Mouse (Mus musculus): ENCODE results near the gene Nav2. TPM values are rescaled to one million over a fixed set of nuclear protein-coding genes. Genes with fewer than 3 reads are reported as not detected.

The Nav2 gene
- polyA plus RNA-seq, 1 experiment from 2014 or later = 22.2 TPM

- whole genome bisulfite sequencing = 73% methylated on average over 6 of the region's 6 CpGs
- Histone ChIP-seq H3K36me3 (no peaks in the 10 kb centered on the region), H3K27ac (no peak overlapping the region), H3K9me3 (no peaks in the 10 kb centered on the region), H3K9ac (replicated peaks) (no peak overlapping the region), H3K4me3 (replicated peaks) (no peak overlapping the region), H3K4me2 (replicated peaks) (no peak overlapping the region), H3K27me3 (no peaks in the 10 kb centered on the region; the same call in 1 of the 2 replicates), H3K4me1 (replicated peaks) (peaks cover 76% of the 10 kb centered on the region)
- no peak for ATAC-seq
These were observed 137.2 kb downstream of the Nav2 start for GRCm38 (mm10) chr7:49045499-49046346.

DNA sequence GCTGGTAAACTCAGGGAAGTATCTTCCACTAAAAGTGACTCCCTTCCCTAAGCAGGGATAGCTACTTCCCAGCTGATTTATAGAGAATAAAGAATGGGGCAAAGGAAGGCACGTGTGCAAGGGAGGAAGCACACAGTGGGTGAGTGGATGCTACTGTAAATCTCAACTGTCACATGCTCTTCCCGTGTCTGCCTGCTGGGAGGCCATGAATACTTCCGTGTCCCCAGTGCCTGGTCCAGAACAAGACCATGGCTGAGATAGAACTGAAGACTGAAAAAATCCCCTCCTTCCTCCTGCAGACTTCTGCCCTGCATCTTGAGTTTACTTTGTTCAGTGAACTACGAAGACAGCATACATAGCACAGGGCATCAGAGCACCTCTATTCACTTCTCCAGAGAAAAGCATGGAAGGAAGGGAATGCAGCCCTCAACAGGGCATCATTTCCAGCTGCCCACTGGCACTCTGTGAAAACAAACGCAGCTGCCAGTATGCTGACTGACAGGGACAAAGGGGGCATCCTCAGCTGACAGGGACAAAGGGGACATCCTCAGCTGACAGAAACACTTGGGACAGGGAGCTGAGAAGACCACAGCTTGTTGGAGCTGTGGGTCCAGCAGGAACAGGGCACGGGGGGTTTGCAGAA is 138.0 kb downstream of the Nav2 start:
- Histone ChIP-seq H3K9ac (replicated peaks) (no peak overlapping the region), H3K36me3 (no peaks in the 10 kb centered on the region), H3K4me3 (replicated peaks) (no peak overlapping the region), H3K4me2 (replicated peaks) (no peak overlapping the region), H3K27me3 (no peaks in the 10 kb centered on the region; the same call in 1 of the 2 replicates), H3K27ac (no peak overlapping the region), H3K4me1 (replicated peaks) (peaks cover 80% of the 10 kb centered on the region), H3K9me3 (no peaks in the 10 kb centered on the region)
- WGBS = 57% methylated on average over 6 of the region's 6 CpGs
- no peak for ATAC-seq

GRCm38 (mm10) chr7:49047336-49047735 is 138.8 kb downstream of the Nav2 start:
- peaks cover 80% of the 10 kb centered on the region for H3K4me1 ChIP-seq (replicated peaks)
- ATAC-seq = no peak
- no peak overlapping the region for H3K4me3 ChIP-seq (replicated peaks)
- no peaks in the 10 kb centered on the region for H3K36me3 ChIP-seq
- WGBS = 54% methylated on average over 8 of the region's 8 CpGs
- H3K9ac ChIP-seq (replicated peaks) = no peak overlapping the region
- H3K9me3 ChIP-seq = no peaks in the 10 kb centered on the region
- H3K27me3 ChIP-seq = no peaks in the 10 kb centered on the region; the same call in 1 of the 2 replicates
- H3K27ac ChIP-seq = no peak overlapping the region
- H3K4me2 ChIP-seq (replicated peaks) = no peak overlapping the region

GRCm38 (mm10) chr7:49052871-49053618 is 144.5 kb downstream of the Nav2 start:
- Histone ChIP-seq H3K9me3 (no peaks in the 10 kb centered on the region), H3K4me2 (replicated peaks) (0 out of 2 replicates have a peak overlapping the region, but pooled peaks have one; percentile 3), H3K4me1 (replicated peaks) (peaks cover 74% of the 10 kb centered on the region), H3K27me3 (peaks cover 4% of the 10 kb centered on the region; the same call in 1 of the 2 replicates), H3K9ac (replicated peaks) (no peak overlapping the region), H3K4me3 (replicated peaks) (no peak overlapping the region), H3K27ac (peak overlapping the region; percentile 5; the same call in 1 of the 2 replicates), H3K36me3 (no peaks in the 10 kb centered on the region)
- ATAC-seq = peak; percentile 81
- WGBS = 47% methylated on average over 9 of the region's 9 CpGs

DNA sequence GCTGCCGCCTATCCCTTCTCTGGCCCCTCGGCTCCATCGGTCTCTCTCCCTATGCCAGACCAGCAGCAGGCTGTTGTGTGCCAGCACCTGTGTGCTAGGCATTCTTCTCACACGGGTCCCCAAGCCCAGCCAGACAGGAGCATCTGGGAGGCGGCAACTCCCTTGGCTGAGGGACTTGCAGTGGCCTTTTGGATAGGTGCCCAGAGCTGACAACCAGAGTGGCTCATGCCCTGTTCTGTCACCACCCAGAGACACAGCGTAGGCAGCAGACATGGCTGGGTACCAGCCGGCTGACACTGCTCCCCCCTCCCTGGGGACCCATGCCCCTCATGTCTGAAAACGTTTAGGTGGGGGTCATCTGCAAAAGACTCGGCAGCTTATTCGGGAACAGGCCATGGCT is 146.8 kb downstream of the Nav2 start:
- no peak overlapping the region for H3K9ac ChIP-seq (replicated peaks)
- H3K4me3 ChIP-seq (replicated peaks) = no peak overlapping the region
- 74% methylated on average over 10 of the region's 10 CpGs for WGBS

DNA sequence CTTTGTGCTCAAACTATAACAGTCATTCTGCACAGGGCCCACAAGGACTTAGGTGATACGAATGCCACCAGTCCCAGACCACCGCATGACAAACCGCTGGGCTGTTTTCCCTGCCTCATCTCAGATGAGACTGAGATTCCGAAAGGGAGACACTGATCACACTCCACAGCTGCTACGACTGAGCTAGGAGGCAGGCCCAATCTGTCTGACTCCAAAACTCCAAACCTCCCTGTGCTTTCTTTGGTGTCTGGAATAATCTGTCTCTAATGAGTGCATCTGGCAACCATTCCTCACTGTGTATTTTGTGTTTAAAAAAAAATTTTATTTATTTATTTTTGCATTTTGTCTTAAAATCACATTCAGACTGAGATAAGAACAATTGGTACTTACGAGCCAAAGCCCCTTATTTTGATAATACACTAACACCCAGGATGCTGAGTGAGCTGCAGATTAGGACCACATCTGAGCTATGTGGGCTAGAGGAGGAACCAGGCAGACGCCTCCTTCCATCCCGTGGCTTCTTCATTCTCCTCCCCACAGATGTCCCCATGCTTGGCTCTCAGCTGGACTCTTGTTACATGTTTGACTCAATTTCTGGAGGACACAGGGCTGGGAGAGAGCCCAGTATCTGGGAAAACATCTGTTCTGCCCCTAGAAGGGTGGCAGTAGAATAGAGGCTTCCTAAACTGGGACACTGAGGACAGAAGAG is 149.9 kb downstream of the Nav2 start:
- Histone ChIP-seq H3K27me3 (peaks cover 4% of the 10 kb centered on the region; the same call in 1 of the 2 replicates), H3K4me1 (replicated peaks) (peaks cover 38% of the 10 kb centered on the region), H3K27ac (no peak overlapping the region), H3K9ac (replicated peaks) (no peak overlapping the region), H3K4me3 (replicated peaks) (no peak overlapping the region), H3K9me3 (no peaks in the 10 kb centered on the region), H3K4me2 (replicated peaks) (no peak overlapping the region), H3K36me3 (no peaks in the 10 kb centered on the region)
- 83% methylated on average over 8 of the region's 8 CpGs for WGBS
- ATAC-seq = no peak

More for the DNA sequence above, 146.8 kb downstream of the Nav2 start:
- peak; percentile 28; the same call in 1 of the 2 replicates for ATAC-seq
- Histone ChIP-seq H3K4me1 (replicated peaks) (peaks cover 61% of the 10 kb centered on the region), H3K4me2 (replicated peaks) (no peak overlapping the region), H3K36me3 (no peaks in the 10 kb centered on the region), H3K9me3 (no peaks in the 10 kb centered on the region), H3K27me3 (peaks cover 4% of the 10 kb centered on the region; the same call in 1 of the 2 replicates), H3K27ac (no peak overlapping the region)

- Histone ChIP-seq H3K9ac (replicated peaks) (no peak overlapping the region), H3K9me3 (no peaks in the 10 kb centered on the region), H3K27ac (peak overlapping the region; percentile 82), H3K4me2 (replicated peaks) (no peak overlapping the region), H3K27me3 (no peaks in the 10 kb centered on the region), H3K4me3 (replicated peaks) (no peak overlapping the region), H3K36me3 (no peaks in the 10 kb centered on the region), H3K4me1 (replicated peaks) (peaks cover 66% of the 10 kb centered on the region)
- whole genome bisulfite sequencing = 47% methylated on average over 4 of the region's 4 CpGs
- peak; percentile 55; the same call in 1 of the 2 replicates for ATAC-seq
These were observed 156.4 kb downstream of the Nav2 start for GRCm38 (mm10) chr7:49064792-49065521.

- H3K4me1 ChIP-seq (replicated peaks) = peaks cover 73% of the 10 kb centered on the region
- H3K4me2 ChIP-seq (replicated peaks) = no peak overlapping the region
- H3K27me3 ChIP-seq = no peaks in the 10 kb centered on the region
- H3K27ac ChIP-seq = peak overlapping the region; percentile 82
- no peak overlapping the region for H3K9ac ChIP-seq (replicated peaks)
- H3K9me3 ChIP-seq = no peaks in the 10 kb centered on the region
- peak; percentile 53 for ATAC-seq
- WGBS = 20% methylated on average over 9 of the region's 9 CpGs
- no peak overlapping the region for H3K4me3 ChIP-seq (replicated peaks)
- no peaks in the 10 kb centered on the region for H3K36me3 ChIP-seq
These were observed 157.3 kb downstream of the Nav2 start for GRCm38 (mm10) chr7:49065621-49066475.

- 94% methylated on average over 1 of the region's 1 CpGs for WGBS
- Histone ChIP-seq H3K4me1 (replicated peaks) (peaks cover 83% of the 10 kb centered on the region), H3K9ac (replicated peaks) (no peak overlapping the region), H3K27me3 (no peaks in the 10 kb centered on the region), H3K36me3 (no peaks in the 10 kb centered on the region), H3K4me2 (replicated peaks) (no peak overlapping the region), H3K27ac (peak overlapping the region; percentile 82), H3K4me3 (replicated peaks) (no peak overlapping the region), H3K9me3 (no peaks in the 10 kb centered on the region)
- no peak for ATAC-seq
These were observed 158.3 kb downstream of the Nav2 start for GRCm38 (mm10) chr7:49066828-49067227.

DNA sequence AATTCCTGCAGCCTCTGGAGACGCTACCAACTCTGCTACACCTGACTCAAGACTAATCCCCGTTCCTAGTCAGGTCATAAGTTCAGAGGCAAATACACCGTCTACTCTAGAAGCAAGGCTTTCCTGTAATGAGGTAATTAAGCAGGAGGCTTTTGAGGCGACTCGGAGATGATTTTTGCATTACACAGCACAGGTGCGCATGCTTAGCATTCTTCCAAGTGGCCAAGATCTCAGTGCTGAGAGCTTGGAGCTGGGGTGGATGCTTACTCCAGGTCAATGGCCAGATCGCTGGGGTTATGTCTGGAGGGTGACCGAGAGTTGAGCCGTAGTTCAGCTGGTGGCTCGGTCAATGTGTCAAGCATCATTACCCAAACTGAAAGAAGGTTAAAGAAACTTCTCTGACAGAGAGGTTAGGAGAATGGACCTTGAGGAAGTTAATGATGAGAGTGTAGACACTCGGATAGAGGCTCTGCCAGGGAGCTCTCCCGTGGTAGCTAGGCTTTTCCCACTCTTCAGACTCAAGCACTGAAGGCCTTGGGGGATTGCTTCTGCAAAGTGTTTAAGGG is 161.0 kb downstream of the Nav2 start:
- 44% methylated on average over 12 of the region's 12 CpGs for WGBS
- H3K27ac ChIP-seq = peak overlapping the region; percentile 35; the same call in 1 of the 2 replicates
- ATAC-seq = no peak

More for the DNA sequence above, 161.0 kb downstream of the Nav2 start:
- H3K9me3 ChIP-seq = no peaks in the 10 kb centered on the region
- H3K4me2 ChIP-seq (replicated peaks) = no peak overlapping the region
- H3K9ac ChIP-seq (replicated peaks) = no peak overlapping the region
- H3K4me3 ChIP-seq (replicated peaks) = no peak overlapping the region
- peaks cover 89% of the 10 kb centered on the region for H3K4me1 ChIP-seq (replicated peaks)
- H3K36me3 ChIP-seq = no peaks in the 10 kb centered on the region
- H3K27me3 ChIP-seq = no peaks in the 10 kb centered on the region

Data from midbrain, embryonic 13.5 days (tissue).